Mouse (Mus musculus) A20 (cell line): ENCODE measurements around the gene Dpm3.

ENCODE experiments used
- DNase-seq: peaks from one replicate; pipeline ENCODE4 v3.0.0-alpha.2; 2011; ENCODE audit warnings: low read depth, low spot score

Dpm3 gene

DNA sequence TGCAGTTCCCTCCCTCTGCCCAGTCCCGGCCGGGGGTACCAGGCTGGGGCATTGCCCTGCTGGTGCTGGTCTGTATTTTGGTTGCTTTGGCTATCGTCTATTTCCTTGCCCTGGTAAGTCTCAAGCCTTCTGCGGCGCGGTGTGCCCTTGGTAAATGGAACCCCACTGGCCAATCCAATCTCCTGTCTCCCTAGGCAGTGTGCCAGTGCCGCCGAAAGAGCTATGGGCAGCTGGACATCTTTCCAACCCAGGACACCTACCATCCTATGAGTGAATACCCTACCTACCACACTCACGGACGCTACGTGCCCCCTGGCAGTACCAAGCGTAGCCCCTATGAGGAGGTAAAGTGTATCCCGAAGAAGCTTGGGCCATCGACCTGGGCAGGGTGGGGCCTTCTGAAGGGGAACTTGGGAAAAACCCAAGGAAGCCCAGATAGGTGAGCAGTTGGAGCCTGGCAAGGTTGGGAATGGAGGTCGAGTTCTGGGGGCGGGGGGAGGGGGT lies 27.3 kb upstream of the Dpm3 start:
- no peak for DNase-seq

DNA sequence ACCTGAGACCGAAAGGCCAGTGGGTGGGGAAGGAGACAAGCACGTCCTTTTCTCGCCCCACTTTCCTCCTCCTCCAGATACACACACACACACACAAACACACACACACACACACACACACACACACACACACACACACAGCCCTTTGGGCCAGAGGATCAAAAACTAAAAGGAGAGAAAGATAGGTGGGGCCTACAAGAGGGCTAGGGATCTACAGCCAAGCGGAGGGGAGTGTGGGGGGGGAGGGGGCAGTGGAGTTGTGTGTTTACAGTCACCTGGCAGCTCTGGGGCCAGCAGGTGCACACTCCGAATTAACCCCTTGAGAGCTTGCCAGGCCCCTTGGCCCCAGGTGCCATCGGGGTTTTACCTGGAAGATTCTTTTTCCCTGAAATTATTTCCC lies 26.5 kb upstream of the Dpm3 start:
- no peak for DNase-seq

DNA sequence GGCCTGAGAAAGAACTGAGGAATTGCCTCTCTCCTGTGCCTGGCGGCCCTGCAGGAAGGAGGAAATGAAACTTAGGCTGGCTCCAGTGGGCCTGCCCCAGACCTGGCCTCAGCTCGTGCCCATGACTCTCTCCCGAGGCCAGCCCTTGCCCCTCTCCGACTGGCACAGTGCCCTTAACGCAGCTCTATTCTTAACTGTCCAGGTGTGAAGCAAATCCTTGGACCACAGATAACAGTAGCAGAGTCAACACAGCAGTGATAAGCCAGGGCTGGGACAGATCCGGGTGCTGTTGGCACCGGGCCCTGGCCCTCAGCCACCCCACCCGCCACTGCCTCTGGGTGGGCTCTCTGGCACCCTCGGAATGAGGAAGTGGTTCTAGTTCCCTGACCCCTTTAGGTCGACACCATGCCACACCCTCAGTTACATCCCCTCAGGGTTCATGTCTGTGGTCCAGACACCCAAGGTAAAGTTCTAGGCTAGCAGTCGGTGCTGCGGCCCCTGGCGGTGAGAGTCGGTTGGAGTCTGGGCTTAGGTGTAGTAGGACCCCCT lies 25.5 kb upstream of the Dpm3 start:
- DNase-seq: peak; percentile 79

DNA sequence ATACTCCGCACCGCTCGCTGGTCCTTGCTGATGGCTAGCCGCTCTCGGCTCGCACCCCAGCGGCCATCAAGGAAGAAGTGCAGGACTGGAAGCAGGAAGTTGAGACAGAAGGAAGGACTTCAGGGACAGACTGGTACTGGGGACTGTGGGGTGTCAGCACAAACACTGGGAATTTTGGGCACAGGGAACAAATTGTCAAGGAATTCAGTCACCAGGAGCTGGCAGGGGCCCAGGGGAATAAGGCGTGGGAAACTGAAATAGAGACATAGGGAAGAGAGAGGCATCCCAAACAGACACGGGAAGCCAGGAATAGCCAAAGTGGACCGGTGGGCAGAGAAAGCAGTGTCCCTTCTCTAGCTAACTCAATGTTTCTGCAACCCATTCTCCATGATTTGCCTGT lies 22.6 kb upstream of the Dpm3 start:
- DNase-seq: no peak

DNA sequence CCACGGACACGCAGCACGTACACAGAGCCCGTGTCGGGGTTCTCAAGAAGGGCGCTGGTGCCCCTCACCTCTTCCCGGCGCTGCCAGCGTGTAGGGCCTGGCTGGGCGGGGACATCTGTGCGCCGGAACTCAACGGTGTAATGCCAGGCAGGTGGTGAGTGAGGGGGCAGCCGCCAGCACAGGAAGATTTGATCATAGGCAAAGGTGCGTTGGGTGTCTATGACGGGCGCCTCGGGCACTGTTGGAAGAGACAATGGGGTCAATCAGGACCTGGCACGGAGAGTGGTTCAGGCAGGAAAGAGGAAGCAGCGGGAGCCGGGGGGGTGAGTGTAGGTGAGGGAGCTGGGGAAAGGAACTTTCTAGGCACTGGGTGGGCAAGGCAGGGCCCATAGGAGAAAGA lies 21.5 kb upstream of the Dpm3 start:
- DNase-seq: no peak

DNA sequence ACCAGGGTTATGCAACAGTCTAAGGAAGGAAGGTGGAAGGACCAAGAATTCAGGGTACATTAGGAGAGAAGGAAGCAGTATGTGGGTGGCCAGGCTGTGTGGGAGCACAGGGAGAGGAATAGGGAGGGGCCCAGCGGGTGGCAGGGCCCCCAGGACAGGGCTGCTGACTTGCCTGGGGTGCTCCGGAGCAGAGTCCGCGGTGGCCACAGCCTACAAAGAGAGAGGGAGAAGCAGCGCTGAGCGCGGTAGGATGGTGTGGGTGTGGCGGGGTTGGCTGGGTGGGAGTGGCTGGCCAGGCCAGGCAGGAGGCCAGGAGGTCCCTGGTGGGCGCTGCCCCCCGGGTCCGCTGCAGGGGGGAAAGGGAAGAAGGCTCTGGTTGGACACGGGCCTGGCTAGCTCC lies 20.7 kb upstream of the Dpm3 start:
- no peak for DNase-seq

DNA sequence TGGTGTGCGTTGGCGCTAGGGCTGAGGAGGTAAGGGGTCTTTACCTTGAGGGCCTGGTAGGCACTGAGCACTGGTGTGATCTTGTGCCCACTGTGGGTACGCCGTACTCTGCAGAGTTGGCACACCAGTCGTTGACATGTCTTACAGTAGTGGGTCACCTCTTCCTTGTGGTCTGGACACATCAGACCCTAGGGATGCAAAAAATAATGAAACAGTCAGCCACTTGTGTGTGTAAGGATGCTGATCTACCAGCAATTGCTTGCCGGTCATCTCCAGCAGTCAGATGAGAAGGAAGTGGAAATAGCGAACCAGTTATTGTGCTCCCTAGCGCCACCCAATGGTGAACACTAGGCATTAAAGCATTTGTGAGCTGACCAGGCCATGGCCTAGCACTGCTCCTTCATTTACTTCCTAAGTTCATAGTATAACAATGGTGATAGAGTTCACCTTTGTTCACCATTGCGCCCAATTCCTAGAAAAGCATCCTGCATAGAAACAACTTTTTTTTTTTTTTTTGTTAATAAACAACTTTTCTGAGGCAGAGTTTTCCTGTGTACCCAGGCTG lies 16.7 kb upstream of the Dpm3 start:
- peak; percentile 81 for DNase-seq

DNA sequence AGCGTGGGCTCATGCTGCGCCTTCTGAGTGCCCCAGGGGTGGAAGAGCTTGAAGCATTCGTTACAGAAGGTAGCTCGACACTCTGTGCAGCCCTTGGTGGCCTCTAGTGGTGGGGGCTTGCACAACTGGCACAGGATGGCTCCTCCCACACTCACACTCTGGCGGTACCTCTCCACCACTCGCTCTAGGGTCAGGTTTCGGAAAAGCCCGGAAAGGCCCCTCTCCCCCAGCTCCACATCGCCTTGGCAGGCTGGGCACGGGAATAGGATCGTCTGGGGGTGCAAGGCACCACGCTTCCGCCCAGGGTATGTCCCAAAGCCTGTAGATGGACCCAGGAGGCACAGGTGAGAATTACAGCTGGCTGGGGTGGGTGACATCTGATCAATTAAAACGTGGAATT lies 15.5 kb upstream of the Dpm3 start:
- peak; percentile 53 for DNase-seq

DNA sequence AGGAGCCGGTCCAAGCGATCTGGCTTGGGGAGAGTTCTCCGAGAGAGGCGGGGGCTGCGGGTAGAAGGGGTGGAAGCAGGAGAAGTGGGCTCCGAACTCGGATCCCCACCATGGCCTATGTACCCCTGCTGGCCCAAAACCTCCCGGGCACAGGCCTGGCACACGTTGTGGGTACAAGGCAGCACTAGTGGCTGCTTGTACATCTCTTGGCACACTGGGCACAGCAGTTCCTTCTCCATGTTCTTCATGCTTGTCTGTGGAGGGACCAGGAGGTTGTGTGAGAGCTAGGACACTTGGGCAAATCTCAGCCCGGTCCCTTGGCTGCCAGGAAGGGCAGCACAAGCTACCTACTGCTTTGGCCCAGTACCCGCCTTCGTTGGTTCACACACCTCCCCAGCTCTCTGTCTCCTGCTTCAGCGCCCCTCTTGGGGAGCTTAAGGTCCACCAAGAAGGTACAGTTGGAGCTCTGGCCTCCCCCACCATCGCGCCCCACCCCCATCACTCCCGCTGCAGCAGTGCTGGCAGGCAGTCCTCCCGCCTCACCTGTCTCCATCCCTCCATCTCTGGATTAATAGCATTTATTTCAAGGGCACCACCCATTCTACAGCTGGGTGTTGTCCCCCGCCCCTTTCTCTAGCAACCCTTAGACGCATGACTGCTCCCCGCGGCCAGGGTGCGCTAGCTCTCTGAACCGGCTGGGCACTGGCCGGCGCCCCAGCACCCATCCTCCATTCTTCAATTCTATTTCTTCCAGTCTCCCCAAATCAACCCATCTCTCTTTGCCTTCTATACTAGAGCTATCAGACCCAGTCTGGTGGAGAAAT lies 14.8 kb upstream of the Dpm3 start:
- peak; percentile 83 for DNase-seq

DNA sequence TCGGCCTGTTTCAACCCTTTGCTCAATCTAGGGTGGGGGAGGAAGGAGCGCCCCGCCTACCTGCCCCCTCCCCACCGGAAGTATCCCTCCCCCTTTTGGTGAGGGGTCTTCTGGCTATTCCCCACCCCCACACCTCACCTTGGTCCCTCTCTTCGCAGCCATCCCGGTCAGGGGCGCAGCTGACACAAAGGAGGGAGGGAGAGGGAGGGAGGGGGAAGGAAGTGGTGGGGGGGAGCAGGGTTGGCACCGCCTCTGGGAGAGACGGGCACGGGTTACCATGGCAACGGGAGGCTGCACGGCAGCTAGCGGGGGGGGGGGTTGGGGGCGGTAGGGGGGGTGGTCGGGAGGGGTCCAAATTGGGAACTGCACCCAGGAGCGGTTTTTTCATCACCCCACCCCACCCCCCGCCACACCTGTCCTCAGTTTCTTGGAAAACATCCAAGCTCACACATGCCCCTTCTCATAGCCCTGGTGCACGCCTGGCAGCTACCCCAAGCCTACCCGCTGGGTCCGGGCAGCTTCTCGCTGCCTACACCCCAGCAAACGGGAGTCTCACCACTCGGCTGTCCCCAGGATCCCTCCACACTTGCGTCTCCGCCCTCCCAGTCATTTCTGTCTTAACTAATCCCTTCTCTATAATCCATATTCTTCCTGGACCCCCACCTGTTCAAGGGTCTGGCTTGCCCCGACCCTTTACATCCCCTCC lies 14.0 kb upstream of the Dpm3 start:
- DNase-seq: peak; percentile 80

DNA sequence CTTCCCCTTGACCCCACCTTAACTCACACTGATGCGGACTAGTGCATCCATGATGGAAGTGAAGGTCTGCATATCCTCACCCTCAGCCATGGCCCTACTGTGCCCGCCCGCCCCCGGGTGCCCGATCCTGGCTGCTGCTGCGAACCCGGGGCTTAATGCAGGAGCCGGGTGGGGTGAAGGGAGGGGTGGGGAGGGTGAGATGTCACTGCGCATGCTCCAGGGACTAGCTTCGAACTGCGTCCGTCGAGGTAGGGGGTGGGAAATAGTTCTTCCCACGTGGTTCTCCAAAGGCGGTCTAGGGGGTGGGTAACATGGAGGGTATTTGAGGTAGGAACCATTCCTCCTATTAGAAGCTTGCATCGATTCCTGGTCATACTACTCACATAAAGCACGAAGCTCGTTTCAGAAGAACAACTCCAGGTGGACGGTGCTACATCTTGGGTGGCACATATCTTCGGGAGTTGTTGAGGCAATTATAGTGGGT lies 13.4 kb upstream of the Dpm3 start, which contains the start of gene Krtcap2:
Gene Krtcap2 (plus strand): TSS at position 279 of the 484 bp plus-strand sequence.
- DNase-seq: peak; percentile 92

DNA sequence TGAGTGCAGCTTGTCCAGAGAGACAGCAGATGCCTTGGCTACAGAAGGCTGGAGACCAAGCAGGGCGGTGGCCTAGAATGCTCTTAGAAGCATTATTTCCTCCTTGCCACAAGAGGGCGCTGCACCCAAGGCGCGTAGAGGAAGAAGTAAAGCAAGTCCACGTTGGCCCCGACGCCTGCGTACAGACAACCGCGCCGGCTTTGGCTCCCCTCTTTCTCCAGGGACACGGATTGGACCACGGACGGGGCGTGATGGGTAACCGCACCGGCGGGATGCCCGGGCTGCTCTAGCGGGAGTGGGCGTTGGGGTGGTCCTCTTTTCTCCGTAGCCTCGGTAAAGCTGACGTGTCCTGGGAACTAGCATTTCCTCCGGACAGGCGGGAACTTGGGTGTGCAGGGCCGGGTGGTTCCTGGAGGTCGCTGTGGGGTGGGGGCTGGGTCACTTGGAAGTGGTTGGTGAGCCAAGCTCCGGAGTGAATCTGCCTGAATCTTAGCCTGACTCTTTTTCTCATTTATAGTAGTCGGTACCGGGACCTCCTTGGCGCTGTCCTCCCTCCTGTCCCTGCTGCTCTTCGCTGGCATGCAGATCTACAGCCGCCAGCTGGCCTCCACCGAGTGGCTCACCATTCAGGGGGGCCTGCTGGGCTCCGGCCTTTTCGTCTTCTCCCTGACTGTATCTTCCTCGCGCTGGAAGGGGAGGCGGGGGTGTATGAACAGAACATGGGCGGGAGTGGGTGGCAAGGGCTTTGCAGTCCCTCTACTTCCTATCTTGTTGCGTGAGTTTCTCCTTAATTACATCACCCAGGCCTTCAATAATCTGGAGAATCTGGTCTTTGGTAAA lies 12.7 kb upstream of the Dpm3 start, which contains the start of gene Trim46:
Gene Trim46 (minus strand): TSS at position 49 of the 840 bp plus-strand sequence.
- DNase-seq: peak; percentile 94

DNA sequence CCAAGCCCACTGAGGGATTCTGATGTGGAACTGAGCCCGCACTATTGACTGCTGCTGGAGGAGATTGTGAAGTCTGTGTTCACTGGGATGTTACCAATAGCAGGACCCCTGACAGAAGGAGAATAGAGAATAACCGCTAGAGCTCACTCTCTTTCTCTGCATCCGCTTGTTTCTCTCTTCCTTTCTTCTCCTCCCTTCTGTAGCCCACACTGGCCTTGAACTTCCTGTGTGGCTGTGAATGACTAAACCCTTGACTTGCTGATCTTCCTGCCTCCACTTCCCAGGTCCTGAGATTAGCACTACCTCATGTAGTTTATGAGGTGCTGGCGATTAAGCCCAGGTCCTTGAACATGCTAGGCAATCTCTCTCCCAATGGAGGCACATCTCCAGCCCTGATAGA lies 11.7 kb upstream of the Dpm3 start:
- peak; percentile 10 for DNase-seq

DNA sequence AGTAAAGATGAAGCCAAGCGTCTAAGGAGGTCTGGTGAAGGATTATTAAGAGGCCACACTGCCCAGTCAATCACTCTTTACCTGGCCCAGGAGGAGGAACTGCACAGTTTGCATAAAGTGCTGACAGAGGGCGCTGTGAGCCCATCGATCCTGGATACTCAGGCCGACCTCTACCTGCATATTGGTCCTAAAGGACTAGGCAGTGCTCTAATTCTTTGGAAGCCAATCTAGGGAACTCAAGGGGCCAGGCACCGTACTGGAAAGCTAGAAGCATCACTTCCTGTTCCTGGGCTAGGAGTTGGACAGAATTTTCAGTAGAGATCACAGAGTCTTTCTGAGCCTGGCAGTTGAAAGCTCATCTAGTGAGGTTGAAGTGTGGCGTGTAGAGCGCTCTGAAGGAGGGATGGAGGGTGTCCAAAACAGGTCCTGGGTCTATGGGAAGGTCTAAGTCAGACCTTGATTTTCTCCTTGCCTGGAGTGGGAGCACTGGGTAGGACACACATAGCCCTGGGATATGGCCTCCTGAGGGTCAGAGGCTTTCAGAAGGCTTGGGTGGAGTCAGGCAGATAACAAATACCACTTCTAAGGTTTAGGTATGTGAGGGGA lies 8.6 kb upstream of the Dpm3 start:
- peak; percentile 87 for DNase-seq

DNA sequence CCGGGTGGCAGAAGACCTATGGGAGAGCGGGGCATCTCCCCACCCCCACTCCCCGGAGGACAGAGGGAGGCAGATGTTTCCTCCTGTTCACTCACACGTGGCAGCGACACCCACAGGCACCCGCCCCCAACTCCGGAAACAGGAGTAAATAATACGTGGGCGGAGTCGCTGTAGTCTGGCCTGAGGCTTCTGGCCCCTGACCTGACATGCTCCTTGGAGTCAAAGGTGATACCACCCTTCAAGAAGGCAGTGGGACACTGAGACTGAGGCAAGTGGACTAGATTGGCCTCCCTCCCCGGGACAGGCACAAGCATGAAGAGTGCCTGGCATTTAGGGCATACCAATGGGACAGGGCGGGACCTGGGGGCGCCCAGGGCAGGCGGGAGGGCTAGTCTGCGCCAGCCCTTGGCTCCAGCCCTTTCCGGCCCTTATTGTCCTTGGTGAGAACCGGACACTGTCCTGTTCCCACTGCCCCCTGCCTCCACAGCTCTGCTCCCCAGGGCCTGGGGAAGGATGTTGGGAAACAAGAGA lies 7.7 kb upstream of the Dpm3 start:
- peak; percentile 94 for DNase-seq

DNA sequence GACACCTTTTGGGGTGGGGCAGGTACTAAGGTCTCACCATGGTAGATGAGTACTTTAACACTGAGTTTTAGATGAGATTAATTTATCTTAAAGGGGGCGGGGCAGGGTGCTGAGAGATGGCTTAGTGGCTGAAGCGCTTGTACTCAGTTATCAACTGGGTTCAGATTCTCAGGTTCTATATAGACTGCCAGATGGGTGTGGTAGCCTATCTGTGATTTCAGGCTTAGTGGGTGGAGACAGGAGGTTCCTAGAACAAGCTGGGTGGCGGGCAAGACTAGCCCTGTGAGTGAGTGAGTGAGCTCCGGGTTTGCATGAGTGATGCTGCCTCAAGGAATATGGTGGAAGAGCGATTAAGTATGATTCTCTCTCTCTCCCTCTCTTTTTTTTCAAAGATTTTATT lies 4.2 kb upstream of the Dpm3 start:
- DNase-seq: no peak

DNA sequence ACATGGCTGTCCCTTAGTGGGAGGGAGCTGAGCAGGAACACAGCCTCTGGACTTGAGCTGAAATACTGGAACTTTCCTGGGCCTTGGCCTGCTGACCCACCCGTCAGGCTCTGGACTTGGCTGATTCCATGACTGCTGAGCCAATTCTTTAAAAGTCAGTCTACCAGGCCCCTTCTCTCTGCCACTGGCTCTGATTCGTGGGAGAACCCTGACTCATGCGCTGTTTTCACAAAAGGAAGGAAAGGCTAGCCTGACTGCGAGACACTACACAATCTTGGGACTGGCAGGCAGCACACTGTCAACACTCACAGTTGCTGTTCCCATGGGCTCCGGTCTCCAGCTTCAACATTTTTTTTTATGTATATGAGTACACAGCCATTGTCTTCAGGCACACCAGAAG lies 3.0 kb upstream of the Dpm3 start:
- no peak for DNase-seq

DNA sequence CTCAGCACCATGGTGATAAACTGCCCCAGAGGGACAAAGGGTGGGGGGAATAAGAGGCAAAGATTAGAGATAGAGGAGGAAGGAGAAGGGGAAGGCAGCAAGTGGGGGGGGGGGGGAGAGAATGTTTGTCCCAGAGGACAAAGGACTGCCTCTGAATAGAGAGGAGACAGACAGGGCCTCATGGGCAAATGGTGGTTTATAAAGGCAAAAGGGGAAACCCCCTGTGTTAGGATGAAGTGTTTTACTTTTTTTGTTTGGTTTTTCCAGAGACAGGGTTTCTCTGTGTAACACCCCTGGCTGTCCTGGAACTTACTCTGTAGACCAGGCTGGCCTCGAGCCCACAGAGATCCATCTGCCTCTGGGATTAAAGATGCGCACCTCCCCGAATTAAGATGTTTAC lies 1.1 kb downstream of the Dpm3 start:
- no peak for DNase-seq

DNA sequence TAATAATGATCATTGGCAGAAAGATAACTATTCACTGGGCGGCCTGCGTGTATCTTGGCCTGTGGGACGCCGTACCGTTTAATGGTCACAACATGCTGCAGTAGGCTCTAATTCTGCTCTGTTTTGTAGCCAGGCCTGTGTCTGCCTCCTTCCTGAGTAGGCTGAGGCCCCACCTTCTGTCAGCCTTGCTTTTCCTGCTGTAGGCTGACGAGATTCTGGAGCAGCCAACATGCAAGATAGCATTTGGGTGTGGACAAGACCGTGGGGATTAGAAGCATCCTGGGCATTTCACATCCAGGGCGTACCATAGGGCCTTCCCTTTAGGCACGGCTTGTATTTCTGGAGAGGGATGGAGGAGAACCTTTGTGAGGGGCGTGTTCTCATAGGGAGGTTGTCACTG lies 3.3 kb downstream of the Dpm3 start:
- no peak for DNase-seq

DNA sequence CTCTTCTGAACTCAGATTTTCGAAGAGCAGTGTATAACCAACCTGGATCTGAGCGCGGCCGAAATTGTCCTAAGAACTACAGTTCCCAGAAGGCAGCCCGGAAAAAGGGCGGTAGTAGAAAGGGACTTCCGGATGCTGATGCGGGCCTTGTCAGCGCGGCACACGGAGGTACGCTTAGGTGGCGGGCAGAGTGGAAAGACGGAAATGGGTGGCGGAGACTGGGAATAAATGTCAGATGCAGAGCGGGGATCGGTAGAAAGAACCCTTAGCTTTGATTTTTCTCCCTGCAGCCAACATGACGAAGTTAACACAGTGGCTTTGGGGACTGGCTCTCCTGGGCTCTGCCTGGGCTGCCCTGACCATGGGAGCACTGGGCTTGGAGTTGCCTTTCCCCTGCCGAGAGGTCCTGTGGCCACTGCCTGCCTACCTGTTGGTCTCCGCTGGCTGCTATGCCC lies 7.3 kb downstream of the Dpm3 start:
- DNase-seq: peak; percentile 90
